Mouse (Mus musculus) intestine, embryonic 14.5 days (tissue): ENCODE data around the gene Ankrd55. TPM values are rescaled to one million over a fixed set of nuclear protein-coding genes. Genes with fewer than 3 reads are reported as not detected.

Experiments
- ATAC-seq: fragments of 200-750 bp; cut with Nextera tagmentation; replicated peaks from 2 replicates; pipeline ENCODE4 v1.8.0; 2017; ENCODE audit warnings: low read depth, moderate number of reproducible peaks, moderate TSS enrichment, moderate library complexity; ENCODE audit not compliant: low FRiP score, low TSS enrichment
- DNase-seq: peaks from one replicate; pipeline ENCODE4 v3.0.0-alpha.2; 2018; ENCODE audit warnings: low spot score
- H3K27ac ChIP-seq: fragments of 300-500 bp; sonication (generic); 2 replicates; pipeline ENCODE4 v1.5.1; 2014; ENCODE audit warnings: low read depth, mild to moderate bottlenecking, control low read depth
- H3K27me3 ChIP-seq: fragments of 300-500 bp; sonication (generic); replicated peaks from 2 replicates; pipeline ENCODE4 v1.6.1; 2014; ENCODE audit warnings: low read length, control low read depth; ENCODE audit not compliant: control insufficient read depth, insufficient read depth
- H3K36me3 ChIP-seq: fragments of 300-500 bp; sonication (generic); 2 replicates; pipeline ENCODE4 v1.6.1; 2014; ENCODE audit warnings: low read length, control low read depth; ENCODE audit not compliant: control insufficient read depth, insufficient read depth
- H3K4me1 ChIP-seq: fragments of 300-500 bp; sonication (generic); replicated peaks from 2 replicates; pipeline ENCODE4 v1.6.1; 2014; ENCODE audit warnings: low read length, control low read depth, mixed read lengths; ENCODE audit not compliant: control insufficient read depth, insufficient read depth
- H3K4me2 ChIP-seq: fragments of 300-500 bp; sonication (generic); 2 replicates; pipeline ENCODE4 v1.6.1; 2014; ENCODE audit warnings: low read length
- H3K4me3 ChIP-seq: fragments of 300-500 bp; sonication (generic); 2 replicates; pipeline ENCODE4 v1.5.1; 2014; ENCODE audit warnings: low read depth, low read length, control low read depth, mixed read lengths
- H3K9ac ChIP-seq: fragments of 300-500 bp; sonication (generic); 2 replicates; pipeline ENCODE4 v1.6.1; 2014; ENCODE audit warnings: mild to moderate bottlenecking, low read length
- H3K9me3 ChIP-seq: fragments of 300-500 bp; sonication (generic); 2 replicates; pipeline ENCODE4 v1.6.1; 2016; ENCODE audit warnings: low read length, control low read depth; ENCODE audit not compliant: control insufficient read depth
- WGBS: fragments of 180-500 bp; shearing (Covaris S2); extraction: QIAGEN DNeasy Blood & Tissue Kit; methylation state at CpG from one replicate; pipeline ENCODE4 v1.1.7; 2014; 5-methylcytosine and 5-hydroxymethylcytosine counted together
- polyA plus RNA-seq: library from polyadenylated mRNA; unstranded; fragments of >200 nt; fragmentation: Nextera tagmentation; extraction: Ambion mirVana; gene quantifications from 2 replicates; pipeline ENCODE4 v1.2.1, GENCODE M21; 2014

Ankrd55 gene
- polyA plus RNA-seq, 1 experiment from 2014 or later, result 0.39 TPM

- DNase-seq (no peak), ATAC-seq (no peak)
- Histone ChIP-seq H3K9ac (no peak overlapping the region), H3K27me3 (no peaks in the 10 kb centered on the region), H3K27ac (peak overlapping the region; percentile 9; the same call in 1 of the 2 replicates), H3K36me3 (no peaks in the 10 kb centered on the region), H3K4me2 (no peak overlapping the region), H3K4me1 (no peaks in the 10 kb centered on the region), H3K4me3 (no peak overlapping the region), H3K9me3 (no peaks in the 10 kb centered on the region)
- 43% methylated on average over 4 of the region's 4 CpGs for WGBS
Measured at GRCm38 (mm10) chr13:112382457-112382856, 94.2 kb downstream of the Ankrd55 start.

GRCm38 (mm10) chr13:112382956-112383355, 94.7 kb downstream of the Ankrd55 start:
- Histone ChIP-seq H3K9ac (no peak overlapping the region), H3K9me3 (no peaks in the 10 kb centered on the region), H3K4me2 (no peak overlapping the region), H3K36me3 (no peaks in the 10 kb centered on the region), H3K27ac (peak overlapping the region; percentile 9; the same call in 1 of the 2 replicates), H3K27me3 (no peaks in the 10 kb centered on the region), H3K4me1 (no peaks in the 10 kb centered on the region), H3K4me3 (no peak overlapping the region)
- ATAC-seq (no peak), DNase-seq (no peak)
- 62% methylated on average over 3 of the region's 3 CpGs for WGBS

- DNase-seq, result no peak
- 71% methylated on average over 11 of the region's 11 CpGs for WGBS
Measured at GRCm38 (mm10) chr13:112383941-112384659, 95.8 kb downstream of the Ankrd55 start.

GRCm38 (mm10) chr13:112385040-112385439, 96.8 kb downstream of the Ankrd55 start:
- 79% methylated on average over 9 of the region's 9 CpGs for WGBS
- DNase-seq, result no peak

More at GRCm38 (mm10) chr13:112383941-112384659, 95.8 kb downstream of the Ankrd55 start:
- Histone ChIP-seq H3K9me3 (no peaks in the 10 kb centered on the region), H3K36me3 (no peaks in the 10 kb centered on the region), H3K9ac (no peak overlapping the region), H3K27ac (no peak overlapping the region), H3K4me1 (no peaks in the 10 kb centered on the region), H3K4me3 (no peak overlapping the region), H3K4me2 (no peak overlapping the region), H3K27me3 (no peaks in the 10 kb centered on the region)
- no peak for ATAC-seq

GRCm38 (mm10) chr13:112386494-112387075, 98.3 kb downstream of the Ankrd55 start:
- ATAC-seq, result no peak
- no peak for DNase-seq
- no peaks in the 10 kb centered on the region for H3K36me3 ChIP-seq
- H3K4me2 ChIP-seq, result no peak overlapping the region
- no peak overlapping the region for H3K27ac ChIP-seq
- no peaks in the 10 kb centered on the region for H3K9me3 ChIP-seq
- no peaks in the 10 kb centered on the region for H3K4me1 ChIP-seq
- no peak overlapping the region for H3K9ac ChIP-seq
- H3K27me3 ChIP-seq, result no peaks in the 10 kb centered on the region
- no peak overlapping the region for H3K4me3 ChIP-seq
- WGBS, result 46% methylated on average over 2 of the region's 2 CpGs

More at GRCm38 (mm10) chr13:112385040-112385439, 96.8 kb downstream of the Ankrd55 start:
- Histone ChIP-seq H3K4me1 (no peaks in the 10 kb centered on the region), H3K4me2 (no peak overlapping the region), H3K9ac (no peak overlapping the region), H3K27me3 (no peaks in the 10 kb centered on the region), H3K9me3 (no peaks in the 10 kb centered on the region), H3K36me3 (no peaks in the 10 kb centered on the region), H3K4me3 (no peak overlapping the region), H3K27ac (no peak overlapping the region)
- ATAC-seq, result no peak

GRCm38 (mm10) chr13:112387279-112387678, 99.0 kb downstream of the Ankrd55 start:
- Histone ChIP-seq H3K9ac (no peak overlapping the region), H3K27ac (no peak overlapping the region), H3K9me3 (no peaks in the 10 kb centered on the region), H3K4me3 (no peak overlapping the region), H3K36me3 (no peaks in the 10 kb centered on the region), H3K27me3 (no peaks in the 10 kb centered on the region), H3K4me1 (no peaks in the 10 kb centered on the region), H3K4me2 (no peak overlapping the region)
- ATAC-seq, result no peak
- 83% methylated on average over 5 of the region's 5 CpGs for WGBS
- no peak for DNase-seq

- Histone ChIP-seq H3K27ac (no peak overlapping the region), H3K4me3 (no peak overlapping the region), H3K9ac (no peak overlapping the region), H3K9me3 (no peaks in the 10 kb centered on the region), H3K4me2 (no peak overlapping the region), H3K4me1 (no peaks in the 10 kb centered on the region), H3K36me3 (no peaks in the 10 kb centered on the region), H3K27me3 (no peaks in the 10 kb centered on the region)
- WGBS, result 75% methylated on average over 3 of the region's 3 CpGs
- no peak for DNase-seq
- no peak for ATAC-seq
Measured at GRCm38 (mm10) chr13:112388176-112388575, 99.9 kb downstream of the Ankrd55 start.

GRCm38 (mm10) chr13:112390206-112390605, 102.0 kb downstream of the Ankrd55 start:
- no peaks in the 10 kb centered on the region for H3K9me3 ChIP-seq
- H3K27me3 ChIP-seq, result no peaks in the 10 kb centered on the region
- H3K9ac ChIP-seq, result no peak overlapping the region
- no peaks in the 10 kb centered on the region for H3K4me1 ChIP-seq
- DNase-seq, result no peak
- no peaks in the 10 kb centered on the region for H3K36me3 ChIP-seq
- no peak overlapping the region for H3K4me2 ChIP-seq
- ATAC-seq, result no peak
- 81% methylated on average over 1 of the region's 1 CpGs for WGBS
- no peak overlapping the region for H3K27ac ChIP-seq
- H3K4me3 ChIP-seq, result no peak overlapping the region

GRCm38 (mm10) chr13:112391354-112391753, 103.1 kb downstream of the Ankrd55 start:
- no peak overlapping the region for H3K9ac ChIP-seq
- H3K9me3 ChIP-seq, result no peaks in the 10 kb centered on the region
- 65% methylated on average over 3 of the region's 3 CpGs for WGBS
- no peaks in the 10 kb centered on the region for H3K36me3 ChIP-seq
- no peaks in the 10 kb centered on the region for H3K4me1 ChIP-seq
- no peak overlapping the region for H3K4me2 ChIP-seq
- DNase-seq (no peak), ATAC-seq (no peak)
- H3K27ac ChIP-seq, result no peak overlapping the region
- no peak overlapping the region for H3K4me3 ChIP-seq
- H3K27me3 ChIP-seq, result no peaks in the 10 kb centered on the region
